Mouse (Mus musculus) stomach, embryonic 16.5 days (tissue): ENCODE measurements around the gene Tmem174. TPM values are rescaled to one million over a fixed set of nuclear protein-coding genes. Genes with fewer than 3 reads are reported as not detected.

Source experiments
- ATAC-seq: fragments of 200-750 bp; cut with Nextera tagmentation; 2 replicates; pipeline ENCODE4 v1.8.0; 2017; ENCODE audit warnings: moderate number of reproducible peaks, moderate TSS enrichment; ENCODE audit not compliant: insufficient read depth, low FRiP score
- H3K27ac ChIP-seq: fragments of 300-500 bp; sonication (generic); 2 replicates; pipeline ENCODE4 v1.5.1; 2014; ENCODE audit warnings: low read length
- H3K27me3 ChIP-seq: fragments of 300-500 bp; sonication (generic); 2 replicates; pipeline ENCODE4 v1.6.1; 2014; ENCODE audit warnings: low read length, control low read depth, mixed read lengths; ENCODE audit not compliant: control insufficient read depth, insufficient read depth
- H3K36me3 ChIP-seq: fragments of 300-500 bp; sonication (generic); 2 replicates; pipeline ENCODE4 v1.6.1; 2014; ENCODE audit warnings: low read length; ENCODE audit not compliant: control insufficient read depth, insufficient read depth
- H3K4me1 ChIP-seq: fragments of 300-500 bp; sonication (generic); 2 replicates; pipeline ENCODE4 v1.6.1; 2014; ENCODE audit warnings: low read length, control low read depth, mixed read lengths; ENCODE audit not compliant: control insufficient read depth, insufficient read depth
- H3K4me2 ChIP-seq: fragments of 300-500 bp; sonication (generic); 2 replicates; pipeline ENCODE4 v1.6.1; 2014; ENCODE audit warnings: low read depth, low read length, mixed read lengths
- H3K4me3 ChIP-seq: fragments of 300-500 bp; sonication (generic); replicated peaks from 2 replicates; pipeline ENCODE4 v1.5.1; 2014; ENCODE audit warnings: mild to moderate bottlenecking, low read length
- H3K9ac ChIP-seq: fragments of 300-500 bp; sonication (generic); 2 replicates; pipeline ENCODE4 v1.6.1; 2014; ENCODE audit warnings: low read length
- H3K9me3 ChIP-seq: fragments of 300-500 bp; sonication (generic); replicated peaks from 2 replicates; pipeline ENCODE4 v1.6.1; 2016; ENCODE audit warnings: low read length, control low read depth; ENCODE audit not compliant: control insufficient read depth
- WGBS: fragments of 180-500 bp; shearing (Covaris S2); extraction: QIAGEN DNeasy Blood & Tissue Kit; methylation state at CpG from one replicate; pipeline ENCODE4 v1.1.7; 2014; 5-methylcytosine and 5-hydroxymethylcytosine counted together
- polyA plus RNA-seq: library from polyadenylated mRNA; unstranded; fragments of >200 nt; fragmentation: Nextera tagmentation; extraction: Ambion mirVana; gene quantifications from 2 replicates; pipeline ENCODE4 v1.2.1, GENCODE M21; 2015

Gene Tmem174
- polyA plus RNA-seq, 1 experiment from 2014 or later, result not detected

DNA sequence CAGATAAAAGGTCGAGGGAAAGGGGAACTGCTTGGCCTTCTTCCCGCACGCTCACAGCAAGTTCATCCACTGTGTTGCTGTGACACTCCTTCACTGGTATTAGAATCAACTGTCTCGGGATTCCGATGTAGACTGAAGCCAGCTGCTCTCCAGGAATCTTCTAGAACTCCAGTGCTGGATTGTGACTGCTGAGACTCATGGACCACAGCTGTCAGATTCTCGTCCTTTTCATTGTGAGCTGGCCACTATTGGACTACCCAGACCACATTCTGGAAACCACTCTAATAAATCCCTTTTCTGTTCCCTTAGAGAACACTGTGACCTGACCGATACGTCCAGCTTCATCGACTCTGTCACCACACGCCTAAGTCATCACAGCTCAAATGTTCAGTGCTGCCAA lies 28.0 kb upstream of the Tmem174 start:
- Histone ChIP-seq H3K4me3 (no peak overlapping the region), H3K4me2 (no peak overlapping the region), H3K27ac (no peak overlapping the region), H3K27me3 (no peaks in the 10 kb centered on the region), H3K36me3 (no peaks in the 10 kb centered on the region), H3K9ac (no peak overlapping the region), H3K4me1 (no peaks in the 10 kb centered on the region), H3K9me3 (no peaks in the 10 kb centered on the region)
- 71% methylated on average over 10 of the region's 10 CpGs for WGBS
- ATAC-seq, result no peak

DNA sequence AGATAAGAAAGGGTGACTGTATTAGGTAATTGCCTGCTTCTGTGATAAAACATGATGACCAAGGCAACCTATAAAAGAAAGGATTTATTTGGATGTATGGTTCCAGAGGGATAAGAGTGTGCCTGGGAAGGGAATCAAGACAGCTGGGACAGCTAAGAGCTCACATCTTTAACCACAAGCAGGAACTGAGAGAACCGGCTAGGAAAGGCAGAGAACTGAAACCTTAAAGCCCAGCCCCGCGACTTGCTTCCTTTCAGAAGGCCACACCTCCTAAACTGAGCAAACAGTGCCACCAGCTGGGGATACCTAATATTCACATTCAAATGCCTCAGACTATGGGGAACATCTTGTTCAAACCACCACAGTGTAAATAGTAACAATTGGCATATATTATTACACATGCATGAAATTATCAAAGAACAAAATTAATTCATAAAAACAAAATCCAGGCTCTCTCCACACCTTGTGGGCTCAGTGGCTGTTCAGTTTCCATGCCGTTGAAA lies 25.0 kb upstream of the Tmem174 start:
- no peak overlapping the region for H3K4me3 ChIP-seq
- no peak for ATAC-seq

DNA sequence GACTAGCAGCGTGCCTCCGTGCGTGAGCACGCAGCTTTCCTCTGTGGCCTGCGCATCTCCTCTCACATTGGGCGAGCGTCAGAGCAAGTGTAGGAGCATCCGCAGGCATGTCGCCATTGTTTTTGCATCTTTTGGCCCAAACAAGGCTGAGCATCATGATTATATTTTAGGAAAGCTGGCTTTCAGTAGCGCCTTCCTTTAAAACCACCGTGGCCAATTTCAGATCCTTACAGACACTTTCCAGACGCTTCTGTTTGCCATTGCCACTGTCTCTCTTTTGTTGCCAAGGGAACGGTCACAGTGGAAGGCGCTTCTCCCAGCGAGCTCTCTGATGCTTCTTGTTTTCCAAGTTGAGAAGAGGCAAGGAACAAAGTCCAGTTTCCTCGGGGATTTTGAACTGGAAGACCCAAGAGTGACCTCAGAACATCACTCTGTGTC lies 18.8 kb upstream of the Tmem174 start:
- no peak overlapping the region for H3K4me3 ChIP-seq
- H3K4me2 ChIP-seq, result no peak overlapping the region
- no peaks in the 10 kb centered on the region for H3K27me3 ChIP-seq
- ATAC-seq, result no peak
- no peak overlapping the region for H3K9ac ChIP-seq
- WGBS, result 78% methylated on average over 16 of the region's 16 CpGs
- H3K27ac ChIP-seq, result no peak overlapping the region
- no peaks in the 10 kb centered on the region for H3K36me3 ChIP-seq
- peaks cover 24% of the 10 kb centered on the region for H3K4me1 ChIP-seq
- no peaks in the 10 kb centered on the region for H3K9me3 ChIP-seq

More for the DNA sequence above, 25.0 kb upstream of the Tmem174 start:
- H3K9ac ChIP-seq, result no peak overlapping the region
- no peaks in the 10 kb centered on the region for H3K36me3 ChIP-seq
- H3K4me1 ChIP-seq, result no peaks in the 10 kb centered on the region
- H3K9me3 ChIP-seq, result no peaks in the 10 kb centered on the region
- H3K27ac ChIP-seq, result no peak overlapping the region
- 85% methylated on average over 4 of the region's 4 CpGs for WGBS
- no peaks in the 10 kb centered on the region for H3K27me3 ChIP-seq
- no peak overlapping the region for H3K4me2 ChIP-seq

- Histone ChIP-seq H3K9me3 (no peaks in the 10 kb centered on the region), H3K4me1 (peaks cover 25% of the 10 kb centered on the region), H3K36me3 (no peaks in the 10 kb centered on the region), H3K4me2 (no peak overlapping the region), H3K4me3 (no peak overlapping the region), H3K27me3 (no peaks in the 10 kb centered on the region), H3K27ac (no peak overlapping the region), H3K9ac (no peak overlapping the region)
- WGBS, result 86% methylated on average over 4 of the region's 4 CpGs
- ATAC-seq, result no peak
Observed at GRCm38 (mm10) chr13:98655346-98655745, 18.1 kb upstream of the Tmem174 start.

DNA sequence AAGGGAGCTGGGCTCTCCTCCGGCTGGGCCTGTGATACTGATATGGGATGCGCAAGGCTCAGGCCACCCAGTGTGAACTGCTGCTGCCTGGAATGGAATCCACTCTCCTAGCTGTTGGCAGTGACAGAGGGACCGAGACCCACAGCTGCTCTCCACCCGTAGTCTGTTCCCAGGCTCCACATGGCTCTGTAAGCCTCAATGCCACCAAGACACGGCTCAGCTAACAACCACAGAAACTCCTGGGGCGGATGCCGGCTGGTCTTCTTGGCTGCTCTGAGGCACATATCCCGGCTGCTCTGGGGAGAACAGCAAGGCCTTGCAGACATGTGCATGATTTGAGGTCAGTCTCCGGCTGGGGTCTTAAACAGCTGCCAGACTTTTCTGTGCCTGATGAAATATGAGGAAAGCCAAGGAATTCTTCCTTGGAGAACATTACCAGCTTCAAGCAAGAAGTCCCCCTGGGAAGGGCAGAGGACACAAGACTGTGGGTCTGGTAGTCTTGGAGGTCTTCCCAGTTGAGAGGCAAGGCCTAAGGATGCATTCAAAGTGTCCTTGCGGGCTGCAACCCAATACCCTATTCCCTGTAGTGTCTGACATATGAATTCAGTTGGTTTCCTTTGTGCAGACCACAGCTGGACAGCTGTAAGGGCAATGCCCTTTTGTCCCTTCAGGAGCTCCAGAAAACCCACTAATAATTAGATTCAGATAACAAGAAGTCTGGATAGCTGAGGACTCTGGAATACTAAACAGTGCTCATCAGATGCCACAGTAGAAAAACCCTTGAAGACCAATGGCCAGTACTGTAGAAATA lies 17.1 kb upstream of the Tmem174 start:
- 62% methylated on average over 10 of the region's 10 CpGs for WGBS
- H3K4me1 ChIP-seq, result peaks cover 25% of the 10 kb centered on the region
- peak; percentile 72 for ATAC-seq
- H3K36me3 ChIP-seq, result no peaks in the 10 kb centered on the region
- H3K27ac ChIP-seq, result peak overlapping the region; percentile 76
- H3K27me3 ChIP-seq, result no peaks in the 10 kb centered on the region
- H3K4me2 ChIP-seq, result no peak overlapping the region
- no peak overlapping the region for H3K4me3 ChIP-seq
- no peaks in the 10 kb centered on the region for H3K9me3 ChIP-seq
- no peak overlapping the region for H3K9ac ChIP-seq

GRCm38 (mm10) chr13:98652194-98652593 lies 15.0 kb upstream of the Tmem174 start:
- H3K36me3 ChIP-seq, result no peaks in the 10 kb centered on the region
- no peak for ATAC-seq
- H3K27ac ChIP-seq, result peak overlapping the region; percentile 76
- peaks cover 25% of the 10 kb centered on the region for H3K4me1 ChIP-seq
- no peaks in the 10 kb centered on the region for H3K27me3 ChIP-seq
- no peaks in the 10 kb centered on the region for H3K9me3 ChIP-seq
- no peak overlapping the region for H3K9ac ChIP-seq
- no peak overlapping the region for H3K4me2 ChIP-seq
- whole genome bisulfite sequencing, result 26% methylated on average over 2 of the region's 2 CpGs
- no peak overlapping the region for H3K4me3 ChIP-seq

DNA sequence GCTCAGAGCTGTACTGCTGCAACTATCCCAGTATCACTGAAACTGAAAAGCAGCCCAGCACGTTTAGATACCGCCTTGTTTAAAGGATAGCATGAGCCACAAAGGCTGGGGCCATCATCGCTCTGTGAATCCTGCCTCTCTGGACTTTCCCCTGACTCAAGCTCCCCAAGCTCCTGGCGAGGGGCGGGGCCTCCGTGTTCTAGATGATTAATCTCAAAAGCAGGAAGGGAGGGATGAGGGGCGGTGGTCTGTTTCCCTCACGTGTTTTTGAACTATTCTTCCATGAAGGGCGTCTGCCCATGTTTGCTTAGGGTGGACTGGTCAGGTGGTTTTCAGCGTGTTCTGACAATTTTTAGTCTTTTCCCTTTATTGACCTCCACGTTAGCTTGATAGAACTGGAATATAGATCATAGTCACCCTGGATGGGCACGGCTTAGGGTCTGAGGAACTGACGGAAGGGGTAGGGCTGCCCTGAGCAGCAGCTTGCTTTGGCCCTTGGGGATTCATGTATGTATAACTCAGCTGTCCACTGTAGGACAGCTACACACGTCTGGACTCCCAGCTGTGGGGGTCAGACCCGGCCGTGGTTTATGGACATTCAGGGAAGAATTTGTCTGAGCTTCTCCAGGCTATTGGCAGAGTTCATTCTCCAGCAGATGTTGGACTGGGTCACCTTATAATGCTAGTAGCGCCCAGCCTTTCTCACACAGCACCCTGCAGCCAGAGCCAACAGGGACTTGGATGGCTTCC lies 14.2 kb upstream of the Tmem174 start:
- Histone ChIP-seq H3K27me3 (no peaks in the 10 kb centered on the region), H3K36me3 (no peaks in the 10 kb centered on the region), H3K9me3 (no peaks in the 10 kb centered on the region), H3K9ac (no peak overlapping the region), H3K4me3 (no peak overlapping the region), H3K27ac (peak overlapping the region; percentile 76), H3K4me2 (peak overlapping the region; percentile 3; the same call in 1 of the 2 replicates), H3K4me1 (peaks cover 25% of the 10 kb centered on the region)
- 42% methylated on average over 17 of the region's 17 CpGs for WGBS
- peak; percentile 54; the same call in 1 of the 2 replicates for ATAC-seq

GRCm38 (mm10) chr13:98647775-98648568 lies 10.8 kb upstream of the Tmem174 start:
- H3K27me3 ChIP-seq, result no peaks in the 10 kb centered on the region
- no peak for ATAC-seq
- H3K9ac ChIP-seq, result no peak overlapping the region
- H3K27ac ChIP-seq, result no peak overlapping the region
- no peaks in the 10 kb centered on the region for H3K36me3 ChIP-seq
- peaks cover 15% of the 10 kb centered on the region for H3K4me1 ChIP-seq
- no peaks in the 10 kb centered on the region for H3K9me3 ChIP-seq
- no peak overlapping the region for H3K4me2 ChIP-seq
- WGBS, result 80% methylated on average over 22 of the region's 22 CpGs
- H3K4me3 ChIP-seq, result no peak overlapping the region
